18 mouse cellular contexts compared by ENCODE assay signal in genomic region chr8:47245116-47245515, GRCm38 (mm10).
DNase-seq lines count a peak whose midpoint lies in the region; ATAC-seq and TF ChIP-seq lines count a peak whose summit lies in the region.
"Had no signal": no experiment of that assay in that cellular context is flagged by ENCODE, and none has a peak within 500 bp of the region (broad histone marks: within the 10 kb centered on the region; RNA-seq: fewer than 3 reads in every experiment).

No protein-coding gene starts in this region.

- 51% methylated on average over 4 of the region's 4 CpGs for WGBS in lung, embryonic 16.5 days
- WGBS in embryonic facial prominence, embryonic 10.5 days = 77% methylated on average over 4 of the region's 4 CpGs

- peak overlapping the region; percentile 88 for H3K27ac ChIP-seq in layer of hippocampus, adult 2 months
- H3K27ac ChIP-seq in lung, embryonic 16.5 days (ENCODE audit: low read length) = peak overlapping the region; percentile 56
- H3K27ac ChIP-seq in embryonic facial prominence, embryonic 10.5 days (replicated peaks) = no peak overlapping the region
- H3K27ac ChIP-seq: embryonic facial prominence, embryonic 15.5 days; limb, embryonic 13.5 days; liver, embryonic 15.5 days had no signal

- H3K36me3 ChIP-seq in lung, embryonic 16.5 days (ENCODE audit: control insufficient read depth, insufficient read depth, low read length) = no peaks in the 10 kb centered on the region
- no peaks in the 10 kb centered on the region for H3K36me3 ChIP-seq in embryonic facial prominence, embryonic 10.5 days (replicated peaks)
- H3K36me3 ChIP-seq: embryonic facial prominence, embryonic 15.5 days; hindbrain, embryonic 10.5 days; limb, embryonic 13.5 days; liver, embryonic 15.5 days had no signal

- no peak for TF ChIP-seq CTCF in layer of hippocampus, adult 2 months (conservative IDR thresholded peaks at IDR 0.05)

- H3K9me3 ChIP-seq in lung, embryonic 16.5 days (ENCODE audit: control insufficient read depth, low read length) = no peaks in the 10 kb centered on the region
- H3K9me3 ChIP-seq in embryonic facial prominence, embryonic 10.5 days = no peaks in the 10 kb centered on the region
- H3K9me3 ChIP-seq: embryonic facial prominence, embryonic 15.5 days; hindbrain, embryonic 10.5 days; limb, embryonic 13.5 days; liver, embryonic 15.5 days had no signal

- H3K9ac ChIP-seq in lung, embryonic 16.5 days (ENCODE audit: low read length) = no peak overlapping the region
- H3K9ac ChIP-seq: embryonic facial prominence, embryonic 15.5 days; limb, embryonic 13.5 days; liver, embryonic 15.5 days had no signal

- ATAC-seq in lung, embryonic 16.5 days (ENCODE audit: low read depth) = peak; percentile 44
- ATAC-seq: intestine, postnatal 0 days had no signal

- DNase-seq in layer of hippocampus, adult 2 months (ENCODE audit: low spot score in 2 of 2) = no peak
- DNase-seq in layer of hippocampus, adult 9-10 months (ENCODE audit: low spot score) = no peak
- DNase-seq in Muller cell, postnatal 12 days (ENCODE audit: inconsistent ontology term) = peak; percentile 83
- peak; percentile 49 for DNase-seq in fibroblast of lung, adult 2 months (ENCODE audit: low read depth)
- no peak for DNase-seq in urinary bladder, postnatal 36 days (ENCODE audit: low spot score in 2 of 2)
- DNase-seq in urinary bladder, adult 18-20 months (ENCODE audit: low spot score in 2 of 2) = no peak
- no peak for DNase-seq in embryonic facial prominence, embryonic 10.5 days (ENCODE audit: low spot score)
- DNase-seq: B cell, adult 2 months; cerebellum, adult 18-20 months; gastrocnemius, postnatal 36 days; kidney, postnatal 25 days had no signal

- no peak overlapping the region for H3K4me2 ChIP-seq in lung, embryonic 16.5 days (ENCODE audit: low read depth, low read length)
- H3K4me2 ChIP-seq: embryonic facial prominence, embryonic 15.5 days; limb, embryonic 13.5 days; liver, embryonic 15.5 days had no signal

- H3K4me1 ChIP-seq in lung, embryonic 16.5 days (replicated peaks; ENCODE audit: control insufficient read depth, insufficient read depth, low read length) = peaks cover 27% of the 10 kb centered on the region
- H3K4me1 ChIP-seq in embryonic facial prominence, embryonic 10.5 days = peaks cover 45% of the 10 kb centered on the region
- H3K4me1 ChIP-seq: megakaryocyte, embryonic 14.5 days had no signal

- no peaks in the 10 kb centered on the region for H3K27me3 ChIP-seq in lung, embryonic 16.5 days (ENCODE audit: control insufficient read depth, insufficient read depth, low read depth, low read length)
- no peaks in the 10 kb centered on the region for H3K27me3 ChIP-seq in embryonic facial prominence, embryonic 10.5 days (replicated peaks; ENCODE audit: low read depth, poor library complexity, severe bottlenecking)
- H3K27me3 ChIP-seq: embryonic facial prominence, embryonic 15.5 days; limb, embryonic 13.5 days; liver, embryonic 15.5 days; megakaryocyte, embryonic 14.5 days had no signal

- no peak overlapping the region for H3K4me3 ChIP-seq in layer of hippocampus, adult 2 months
- no peak overlapping the region for H3K4me3 ChIP-seq in lung, embryonic 16.5 days (ENCODE audit: low read length)
- no peak overlapping the region for H3K4me3 ChIP-seq in embryonic facial prominence, embryonic 10.5 days
- H3K4me3 ChIP-seq: embryonic facial prominence, embryonic 15.5 days; hindbrain, embryonic 10.5 days; limb, embryonic 13.5 days; liver, embryonic 15.5 days; megakaryocyte, embryonic 14.5 days had no signal

Comparison
In these comparisons a context has a peak if more than half of its experiments do, and no peak if none do; other contexts are left out.
1. DNase-seq: peak in Muller cell, postnatal 12 days (single experiment) and fibroblast of lung, adult 2 months (single experiment); none in layer of hippocampus, adult 2 months (0 of 2), layer of hippocampus, adult 9-10 months (single experiment), urinary bladder, postnatal 36 days (0 of 2), urinary bladder, adult 18-20 months (0 of 2) and embryonic facial prominence, embryonic 10.5 days (single experiment).